Mouse (Mus musculus): ENCODE data around the gene Slc16a14. TPM values are rescaled to one million over a fixed set of nuclear protein-coding genes. Genes with fewer than 3 reads are reported as not detected.

The Slc16a14 gene
- total and polyA plus RNA-seq, 3 experiments, result 0.10 to 0.13 TPM; not detected in 1

GRCm38 (mm10) chr1:84904467-84904866, 30.5 kb downstream of the Slc16a14 start:
- no peaks in the 10 kb centered on the region for H3K36me3 ChIP-seq (replicated peaks in 1 of 2; ENCODE audit: control insufficient read depth in 1 of 2, insufficient read depth in 1 of 2, low read length in 1 of 2)
- TF ChIP-seq HCFC1 (IDR thresholded peaks at IDR 0.05; ENCODE audit: low read depth, low read length) (no peak), SIN3A (IDR thresholded peaks at IDR 0.05; ENCODE audit: low read length) (no peak)
- H3K27ac ChIP-seq (ENCODE audit: insufficient read depth, low read depth), result no peak overlapping the region
- no peaks in the 10 kb centered on the region for H3K27me3 ChIP-seq (replicated peaks)
- dilution Hi-C loops (cut with MboI; ENCODE audit: extremely low pct_ligation_motif_present, extremely low pct_unique_long_range_greater_than_20kb, low sequenced_read_pairs), result no loop called here
- no peak overlapping the region for H3K4me2 ChIP-seq (ENCODE audit: insufficient read depth, low read depth, poor library complexity, severe bottlenecking)
- peaks cover 0 to 5% of the 10 kb centered on the region in 2 experiments; a peak in 2 of 4 replicates for H3K4me1 ChIP-seq (ENCODE audit: control insufficient read depth in 1 of 2, insufficient read depth in 2 of 2)
- in situ Hi-C loops (cut with MboI; ENCODE audit: low pct_ligation_motif_present, low pct_unique_long_range_greater_than_20kb, low sequenced_read_pairs), result no loop called here
- no peak overlapping the region for H3K4me3 ChIP-seq (replicated peaks in 1 of 3; ENCODE audit: low read depth in 2 of 3, low read length in 2 of 3, poor library complexity in 1 of 3)
- no peaks in the 10 kb centered on the region for H3K79me2 ChIP-seq (replicated peaks; ENCODE audit: control insufficient read depth, extremely low read depth, insufficient read depth, poor library complexity, severe bottlenecking)
- H3K9me3 ChIP-seq (replicated peaks; ENCODE audit: low read length), result peaks cover 2% of the 10 kb centered on the region
- H3K9ac ChIP-seq (ENCODE audit: insufficient read depth, low read depth), result no peak overlapping the region
- DNase-seq (ENCODE audit: extremely low read depth), result no peak

- no peak for TF ChIP-seq NELFE (IDR thresholded peaks at IDR 0.05; ENCODE audit: low read depth, low read length)
- no peak for DNase-seq (ENCODE audit: extremely low read depth)
- H3K27me3 ChIP-seq (replicated peaks), result no peaks in the 10 kb centered on the region
- H3K79me2 ChIP-seq (replicated peaks; ENCODE audit: control insufficient read depth, extremely low read depth, insufficient read depth, poor library complexity, severe bottlenecking), result no peaks in the 10 kb centered on the region
- H3K36me3 ChIP-seq (replicated peaks in 1 of 2; ENCODE audit: control insufficient read depth in 1 of 2, insufficient read depth in 1 of 2, low read length in 1 of 2), result no peaks in the 10 kb centered on the region
- H3K9ac ChIP-seq (ENCODE audit: insufficient read depth, low read depth), result no peak overlapping the region
- peaks cover 0 to 5% of the 10 kb centered on the region in 2 experiments; a peak in 2 of 4 replicates for H3K4me1 ChIP-seq (ENCODE audit: control insufficient read depth in 1 of 2, insufficient read depth in 2 of 2)
- in situ Hi-C loops (cut with MboI; ENCODE audit: low pct_ligation_motif_present, low pct_unique_long_range_greater_than_20kb, low sequenced_read_pairs), result no loop called here
- H3K9me3 ChIP-seq (replicated peaks; ENCODE audit: low read length), result peaks cover 3% of the 10 kb centered on the region
- H3K4me3 ChIP-seq (replicated peaks in 1 of 3; ENCODE audit: low read depth in 2 of 3, low read length in 2 of 3, poor library complexity in 1 of 3), result no peak overlapping the region
- dilution Hi-C loops (cut with MboI; ENCODE audit: extremely low pct_ligation_motif_present, extremely low pct_unique_long_range_greater_than_20kb, low sequenced_read_pairs), result no loop called here
- no peak overlapping the region for H3K27ac ChIP-seq (ENCODE audit: insufficient read depth, low read depth)
- no peak overlapping the region for H3K4me2 ChIP-seq (ENCODE audit: insufficient read depth, low read depth, poor library complexity, severe bottlenecking)
These were observed 35.8 kb downstream of the Slc16a14 start for GRCm38 (mm10) chr1:84899156-84899555.

- DNase-seq (ENCODE audit: extremely low read depth), result no peak
- peaks cover 0 to 5% of the 10 kb centered on the region in 2 experiments; a peak in 2 of 4 replicates for H3K4me1 ChIP-seq (ENCODE audit: control insufficient read depth in 1 of 2, insufficient read depth in 2 of 2)
- H3K36me3 ChIP-seq (replicated peaks in 1 of 2; ENCODE audit: control insufficient read depth in 1 of 2, insufficient read depth in 1 of 2, low read length in 1 of 2), result no peaks in the 10 kb centered on the region
- dilution Hi-C loops (cut with MboI; ENCODE audit: extremely low pct_ligation_motif_present, extremely low pct_unique_long_range_greater_than_20kb, low sequenced_read_pairs) (no loop called here), in situ Hi-C loops (cut with MboI; ENCODE audit: low pct_ligation_motif_present, low pct_unique_long_range_greater_than_20kb, low sequenced_read_pairs) (no loop called here)
- no peaks in the 10 kb centered on the region for H3K79me2 ChIP-seq (replicated peaks; ENCODE audit: control insufficient read depth, extremely low read depth, insufficient read depth, poor library complexity, severe bottlenecking)
- H3K4me2 ChIP-seq (ENCODE audit: insufficient read depth, low read depth, poor library complexity, severe bottlenecking), result no peak overlapping the region
- peaks cover 3% of the 10 kb centered on the region for H3K9me3 ChIP-seq (replicated peaks; ENCODE audit: low read length)
- no peak overlapping the region for H3K27ac ChIP-seq (ENCODE audit: insufficient read depth, low read depth)
- TF ChIP-seq HCFC1 (IDR thresholded peaks at IDR 0.05; ENCODE audit: low read depth, low read length) (no peak), MAFK (IDR thresholded peaks at IDR 0.05; ENCODE audit: insufficient replicate concordance, low read length) (no peak), MYC (IDR thresholded peaks at IDR 0.05; ENCODE audit: low read depth, low read length) (no peak), EP300 (IDR thresholded peaks at IDR 0.05; ENCODE audit: low read length) (no peak), GABPA (IDR thresholded peaks at IDR 0.05; ENCODE audit: insufficient replicate concordance, low read depth, low read length) (no peak), ZC3H11A (IDR thresholded peaks at IDR 0.05; ENCODE audit: low read depth, low read length) (no peak), MAZ (IDR thresholded peaks at IDR 0.05; ENCODE audit: low read depth, low read length) (no peak), MEF2A (IDR thresholded peaks at IDR 0.05; ENCODE audit: borderline replicate concordance, low read depth, low read length) (no peak), ZKSCAN1 (IDR thresholded peaks at IDR 0.05; ENCODE audit: borderline replicate concordance, low read depth, low read length) (no peak), ZNF384 (IDR thresholded peaks at IDR 0.05; ENCODE audit: low read depth, low read length) (no peak), RAD21 (IDR thresholded peaks at IDR 0.05; ENCODE audit: low read depth, low read length) (no peak), USF1 (IDR thresholded peaks at IDR 0.05; ENCODE audit: low read depth, low read length) (no peak), JUN (IDR thresholded peaks at IDR 0.05; ENCODE audit: insufficient read depth, low read depth, low read length) (no peak), ZMIZ1 (IDR thresholded peaks at IDR 0.05; ENCODE audit: low read depth, low read length) (no peak), SIN3A (IDR thresholded peaks at IDR 0.05; ENCODE audit: low read length) (no peak), POLR2A (IDR thresholded peaks at IDR 0.05; ENCODE audit: low read depth, low read length) (no peak), NELFE (IDR thresholded peaks at IDR 0.05; ENCODE audit: low read depth, low read length) (no peak), KAT2A (IDR thresholded peaks at IDR 0.05; ENCODE audit: insufficient replicate concordance, low read length) (no peak)
- H3K4me3 ChIP-seq (replicated peaks in 1 of 3; ENCODE audit: low read depth in 2 of 3, low read length in 2 of 3, poor library complexity in 1 of 3), result no peak overlapping the region
- H3K27me3 ChIP-seq (replicated peaks), result no peaks in the 10 kb centered on the region
- H3K9ac ChIP-seq (ENCODE audit: insufficient read depth, low read depth), result no peak overlapping the region
These were observed 37.6 kb downstream of the Slc16a14 start for GRCm38 (mm10) chr1:84897364-84897763.

All from CH12.LX (cell line).